Mouse (Mus musculus): ENCODE measurements around the gene Myo1a. TPM values are rescaled to one million over a fixed set of nuclear protein-coding genes. Genes with fewer than 3 reads are reported as not detected.

The Myo1a gene
- 0.10 and 0.33 TPM in 2 replicates for polyA plus RNA-seq (2012; rRNA removed; ENCODE audit: low replicate concordance)

DNA sequence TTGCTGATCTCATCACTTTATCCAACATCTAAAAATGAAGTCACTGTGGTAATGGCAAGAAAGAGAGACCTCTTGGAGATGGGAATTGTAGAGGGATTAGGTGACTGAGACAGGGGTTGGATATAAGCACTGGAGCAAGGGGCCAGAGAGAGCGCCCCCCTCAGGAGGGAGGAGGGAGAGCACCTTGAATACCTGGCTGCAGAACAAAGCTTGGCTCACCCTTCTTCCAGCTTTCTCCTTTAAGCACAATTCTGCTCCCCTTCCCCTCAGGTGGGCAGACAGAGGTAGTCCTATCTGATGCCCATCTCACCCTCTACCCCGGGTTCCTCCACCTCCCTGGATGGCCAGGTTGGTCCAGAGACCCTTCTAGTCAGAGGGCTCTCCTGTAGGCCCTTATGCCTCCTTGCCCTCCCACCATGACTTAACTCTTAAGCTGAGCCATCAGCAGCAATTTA lies at the start of gene Myo1a:
Gene Myo1a (plus strand): TSS at position 405 of the 455 bp plus-strand sequence.

GRCm38 (mm10) chr10:127666501-127667268 lies 38.3 kb upstream of the Myo1a start, which contains the start of gene Nemp1:
Gene Nemp1, plus strand, starts transcription at chr10:127666901.

DNA sequence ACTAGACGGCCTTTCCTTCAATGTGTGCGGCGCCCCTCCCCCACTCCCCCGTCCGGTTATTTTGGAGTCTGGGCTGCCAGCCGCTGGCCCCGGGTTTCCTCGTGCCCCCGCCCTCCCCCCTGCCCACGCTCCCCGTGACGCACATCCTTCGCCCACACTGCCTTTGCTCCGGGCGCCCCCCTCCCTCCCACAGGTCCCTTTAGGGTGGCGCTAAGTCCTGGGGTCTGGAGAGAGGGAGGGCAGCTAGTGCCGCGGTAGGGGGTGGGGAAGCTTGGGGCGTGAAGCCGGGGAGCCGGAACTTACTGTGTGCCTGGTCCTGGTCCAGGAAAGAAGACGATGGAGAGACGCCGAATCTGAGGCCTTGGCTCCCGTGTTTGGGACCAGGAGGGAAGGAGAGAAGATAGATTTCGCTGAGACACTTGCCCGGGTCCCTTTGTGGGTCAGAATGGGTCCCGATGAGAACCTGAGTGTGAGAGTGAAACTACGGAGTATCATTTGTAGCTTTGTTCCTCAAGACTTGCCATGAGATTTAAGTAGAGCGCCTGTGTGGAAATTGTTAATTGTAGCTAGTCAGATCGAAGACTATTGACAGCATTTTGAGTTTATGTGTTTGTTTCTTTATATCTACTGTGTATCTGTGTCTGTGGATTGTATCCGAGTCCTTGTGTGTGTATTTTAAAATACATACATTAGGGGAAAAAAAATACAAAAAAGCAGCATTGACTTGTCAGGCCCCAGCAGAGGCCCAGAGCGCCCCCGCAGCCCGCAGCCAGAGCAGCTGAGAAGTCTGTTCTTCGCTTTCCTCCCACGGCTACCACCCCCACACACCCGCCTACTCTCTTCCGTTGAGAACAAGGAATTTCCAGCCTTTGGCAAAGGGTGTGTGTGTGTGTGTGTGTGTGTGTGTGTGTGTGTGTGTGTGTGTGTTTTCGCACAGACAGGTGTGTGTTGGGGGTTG lies 36.6 kb upstream of the Myo1a start, which contains the start of gene Nab2:
Gene Nab2 (minus strand): TSS at position 476 of the 958 bp plus-strand sequence.

DNA sequence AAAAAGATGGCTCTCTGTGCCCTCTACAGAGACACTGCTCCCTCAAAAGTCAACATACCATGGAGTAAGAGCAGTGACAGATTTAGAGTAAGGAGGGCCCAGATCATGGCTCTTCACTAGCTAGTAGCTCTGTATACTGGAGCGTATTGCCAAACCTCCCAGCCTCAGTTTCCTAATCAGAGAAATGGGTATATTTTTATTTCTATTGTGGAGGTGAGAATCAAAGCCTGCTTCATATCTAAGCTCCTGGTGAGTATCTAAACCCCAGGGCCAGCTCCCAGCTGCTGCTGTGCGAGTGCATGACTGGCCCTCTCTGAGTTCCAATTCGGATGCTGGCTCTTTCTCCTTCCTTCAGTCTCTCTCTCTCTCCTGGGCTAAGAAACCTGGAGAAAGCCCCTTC lies 19.2 kb downstream of the Myo1a start, which contains the start of gene Tac2:
Gene Tac2 (plus strand): TSS at position 301 of the 400 bp plus-strand sequence.

GRCm38 (mm10) chr10:127739083-127739660 lies 34.2 kb downstream of the Myo1a start, which contains the start of gene Zbtb39:
Gene Zbtb39, plus strand, starts transcription at chr10:127739538.

GRCm38 (mm10) chr10:127751548-127751947 lies 46.6 kb downstream of the Myo1a start, which contains the start of gene Gpr182:
Gene Gpr182, minus strand, starts transcription at chr10:127751732.

DNA sequence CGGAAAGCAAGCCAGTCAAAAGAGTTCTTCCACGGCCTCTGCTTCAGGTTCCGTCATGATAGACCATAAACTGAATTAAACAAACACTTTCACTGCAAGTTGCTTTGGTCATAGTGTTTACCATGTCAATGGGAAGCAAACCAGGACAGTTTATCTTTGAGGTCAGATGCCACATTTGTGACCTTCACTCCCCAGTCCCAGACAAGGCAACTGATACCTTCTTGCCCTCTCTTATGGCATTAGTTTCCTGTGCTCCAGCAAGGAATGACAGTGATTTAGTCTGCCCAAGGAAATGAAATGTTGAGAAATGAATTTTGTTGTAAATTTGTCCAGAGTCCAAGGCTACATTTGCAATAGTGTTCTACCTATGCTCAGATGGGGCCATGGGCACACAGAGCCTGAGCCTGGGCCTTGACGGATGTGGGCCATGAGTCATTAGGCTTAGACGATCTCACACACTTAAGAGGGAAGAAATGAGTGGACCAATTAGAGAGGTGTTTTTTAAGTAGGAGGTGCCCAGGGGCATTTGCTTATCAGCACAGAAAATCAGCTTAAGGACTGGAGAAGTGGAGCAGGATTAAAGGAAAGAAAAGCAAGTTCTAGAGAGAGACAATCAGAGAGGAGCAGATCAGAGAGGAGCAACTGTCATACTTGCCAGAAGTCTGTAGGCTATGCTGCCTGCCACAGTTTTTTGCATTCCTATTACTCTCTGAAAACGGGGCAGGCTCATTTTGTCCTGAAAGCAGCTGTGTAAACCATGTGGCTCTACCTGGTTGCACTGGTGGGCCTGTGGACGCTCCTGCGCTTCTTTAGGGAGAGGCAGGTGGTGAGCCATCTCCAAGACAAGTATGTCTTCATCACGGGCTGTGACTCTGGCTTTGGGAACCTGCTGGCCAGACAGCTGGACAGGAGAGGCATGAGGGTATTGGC lies 54.5 kb downstream of the Myo1a start, which contains the start of the genes Rdh1 and Rdh16f1:
Gene Rdh1 (plus strand): TSS at position 541 of the 930 bp plus-strand sequence.
Gene Rdh16f1 (plus strand): TSS at position 607 of the 930 bp plus-strand sequence.

Other genes with a start within 250 kb of the Myo1a start
- gene Stac3, start 203.5 kb upstream of the Myo1a start, polyA plus RNA-seq (2012; rRNA removed; ENCODE audit: low replicate concordance), result 2.0 and 5.6 TPM in 2 replicates
- 51.9 and 59.2 TPM in 2 replicates for gene Ndufa4l2, start 190.2 kb upstream of the Myo1a start, polyA plus RNA-seq (2012; rRNA removed; ENCODE audit: low replicate concordance)
- 40.8 and 93.7 TPM in 2 replicates for gene Shmt2, start 182.7 kb upstream of the Myo1a start, polyA plus RNA-seq (2012; rRNA removed; ENCODE audit: low replicate concordance)
- 0.09 and 0.36 TPM in 2 replicates for gene Nxph4, start 170.6 kb upstream of the Myo1a start, polyA plus RNA-seq (2012; rRNA removed; ENCODE audit: low replicate concordance)
- gene Lrp1, start 84.0 kb upstream of the Myo1a start, polyA plus RNA-seq (2012; rRNA removed; ENCODE audit: low replicate concordance), result 237 and 318 TPM in 2 replicates
- gene Stat6, start 62.2 kb upstream of the Myo1a start, polyA plus RNA-seq (2012; rRNA removed; ENCODE audit: low replicate concordance), result 111 and 133 TPM in 2 replicates
- 2.8 and 5.3 TPM in 2 replicates for gene Nemp1, start 38.3 kb upstream of the Myo1a start, polyA plus RNA-seq (2012; rRNA removed; ENCODE audit: low replicate concordance)
- 15.5 and 48.9 TPM in 2 replicates for gene Nab2, start 36.6 kb upstream of the Myo1a start, polyA plus RNA-seq (2012; rRNA removed; ENCODE audit: low replicate concordance)
- gene Tac2, start 19.3 kb downstream of the Myo1a start, polyA plus RNA-seq (2012; rRNA removed; ENCODE audit: low replicate concordance), result 0.35 TPM in 1 of 2 replicates, not detected in the other
- gene Zbtb39, start 34.4 kb downstream of the Myo1a start, polyA plus RNA-seq (2012; rRNA removed; ENCODE audit: low replicate concordance), result 5.9 and 12.6 TPM in 2 replicates
- 2.8 and 13.7 TPM in 2 replicates for gene Gpr182, start 46.6 kb downstream of the Myo1a start, polyA plus RNA-seq (2012; rRNA removed; ENCODE audit: low replicate concordance)
- gene Rdh1, start 54.6 kb downstream of the Myo1a start, polyA plus RNA-seq (2012; rRNA removed; ENCODE audit: low replicate concordance), result 0.03 and 3.0 TPM in 2 replicates
- 4.2 TPM in 1 of 2 replicates, not detected in the other for gene Rdh16f1, start 54.6 kb downstream of the Myo1a start, polyA plus RNA-seq (2012; rRNA removed; ENCODE audit: low replicate concordance)
- 0.11 TPM in 1 of 2 replicates, not detected in the other for gene Rdh9, start 71.2 kb downstream of the Myo1a start, polyA plus RNA-seq (2012; rRNA removed; ENCODE audit: low replicate concordance)
- gene Rdh16, start 96.0 kb downstream of the Myo1a start, polyA plus RNA-seq (2012; rRNA removed; ENCODE audit: low replicate concordance), result 0.12 TPM in 1 of 2 replicates, not detected in the other
- gene Rdh19, start 144.8 kb downstream of the Myo1a start, polyA plus RNA-seq (2012; rRNA removed; ENCODE audit: low replicate concordance), result not detected in 2 replicates
- 0.13 TPM in 1 of 2 replicates, not detected in the other for gene Rdh16f2, start 161.3 kb downstream of the Myo1a start, polyA plus RNA-seq (2012; rRNA removed; ENCODE audit: low replicate concordance)
- gene Rdh7, start 183.6 kb downstream of the Myo1a start, polyA plus RNA-seq (2012; rRNA removed; ENCODE audit: low replicate concordance), result 0.58 TPM in 1 of 2 replicates, not detected in the other
- gene Sdr9c7, start 193.3 kb downstream of the Myo1a start, polyA plus RNA-seq (2012; rRNA removed; ENCODE audit: low replicate concordance), result not detected in 2 replicates